Comparison of ENCODE assay signal across 8 mouse cellular contexts in genomic region chr1:24099541-24099925, GRCm38 (mm10). TPM values are rescaled to one million over a fixed set of nuclear protein-coding genes. Genes with fewer than 3 reads are reported as not detected.
DNase-seq lines count a peak whose midpoint lies in the region; ATAC-seq and TF ChIP-seq lines count a peak whose summit lies in the region.

No protein-coding gene starts in this region.

- H3K9ac ChIP-seq in hindbrain, embryonic 16.5 days (ENCODE audit: low read depth, low read length): peak overlapping the region; percentile 96
- peak overlapping the region; percentile 95 for H3K9ac ChIP-seq in midbrain, embryonic 15.5 days

- peak overlapping the region; percentile 98 for H3K4me3 ChIP-seq in left cerebral cortex, adult 2 months
- peak overlapping the region; percentile 96 for H3K4me3 ChIP-seq in hindbrain, embryonic 16.5 days (ENCODE audit: low read length)
- peak overlapping the region; percentile 97 for H3K4me3 ChIP-seq in midbrain, embryonic 15.5 days

- H3K4me2 ChIP-seq in hindbrain, embryonic 16.5 days (ENCODE audit: low read length): peak overlapping the region; percentile 83
- peak overlapping the region; percentile 59 for H3K4me2 ChIP-seq in midbrain, embryonic 15.5 days

- no peak for ATAC-seq in hindbrain, embryonic 16.5 days
- ATAC-seq in midbrain, embryonic 15.5 days (replicated peaks): peak; percentile 64

- H3K36me3 ChIP-seq in hindbrain, embryonic 16.5 days (ENCODE audit: control insufficient read depth, insufficient read depth, low read length): no peaks in the 10 kb centered on the region
- H3K36me3 ChIP-seq in midbrain, embryonic 15.5 days (replicated peaks): no peaks in the 10 kb centered on the region

- no peak for DNase-seq in left cerebral cortex, adult 2 months (ENCODE audit: extremely low spot score in 1 of 2, low spot score in 2 of 2)
- DNase-seq in left cerebral cortex, adult 11 months (ENCODE audit: low spot score): no peak
- peak; percentile 19 for DNase-seq in embryo, embryonic 11.5 days (ENCODE audit: low read depth, low spot score)
- DNase-seq in cerebellum, postnatal 36 days: no peak
- DNase-seq in adipocyte (ENCODE audit: low spot score): no peak
- DNase-seq in frontal cortex, postnatal 14 days (ENCODE audit: low spot score in 2 of 2): no peak

- no peaks in the 10 kb centered on the region for H3K27me3 ChIP-seq in hindbrain, embryonic 16.5 days (replicated peaks; ENCODE audit: control insufficient read depth, insufficient read depth, low read length)
- no peaks in the 10 kb centered on the region for H3K27me3 ChIP-seq in midbrain, embryonic 15.5 days (replicated peaks)

- H3K9me3 ChIP-seq in hindbrain, embryonic 16.5 days (ENCODE audit: control insufficient read depth, low read length): no peaks in the 10 kb centered on the region
- no peaks in the 10 kb centered on the region for H3K9me3 ChIP-seq in midbrain, embryonic 15.5 days

- 2% methylated on average over 31 of the region's 44 CpGs for WGBS in hindbrain, embryonic 16.5 days
- WGBS in midbrain, embryonic 15.5 days: under 1% methylated on average over 43 of the region's 44 CpGs

- peaks cover 9% of the 10 kb centered on the region for H3K4me1 ChIP-seq in hindbrain, embryonic 16.5 days (ENCODE audit: control insufficient read depth, insufficient read depth, low read depth, low read length)
- H3K4me1 ChIP-seq in midbrain, embryonic 15.5 days: peaks cover 20% of the 10 kb centered on the region

- H3K27ac ChIP-seq in left cerebral cortex, adult 2 months: peak overlapping the region; percentile 84
- H3K27ac ChIP-seq in hindbrain, embryonic 16.5 days (ENCODE audit: low read depth, low read length): peak overlapping the region; percentile 82
- H3K27ac ChIP-seq in midbrain, embryonic 15.5 days: peak overlapping the region; percentile 85

- intact Hi-C loops in left cerebral cortex, adult 2 months (cut with DNase I): no loop called here

- TF ChIP-seq CTCF in left cerebral cortex, adult 2 months (IDR thresholded peaks at IDR 0.05): no peak

RNA-seq across cellular contexts. Expression of gene Fam135a, which starts 0.6 kb away (rescaled TPM):
- total RNA-seq in left cerebral cortex, adult 2 months (2021): 10 to 100 TPM; 27.0 to 33.1 TPM
- polyA plus RNA-seq in hindbrain, embryonic 16.5 days (2015; fragmentation: Nextera tagmentation; extraction: Ambion mirVana): 23.3 and 23.9 TPM in 2 replicates
- polyA plus RNA-seq in midbrain, embryonic 15.5 days (2015; fragmentation: Nextera tagmentation; extraction: Ambion mirVana): 23.9 and 27.7 TPM in 2 replicates
